Mouse (Mus musculus) right cerebral cortex, postnatal 4 days (tissue): ENCODE measurements around the gene Sorcs2.
A peak's percentile ranks its signal among the peaks of the same experiment; 100 is the strongest.
"Not testable (repeated sequence)": the region's sequence is repeated elsewhere in the genome, so short reads cannot be mapped to it uniquely, and the experiment has no call there.

ENCODE experiments used
- DNase-seq: peaks from one replicate; pipeline ENCODE4 v3.0.0-alpha.2; 2022

Sorcs2 gene

GRCm38 (mm10) chr5:36293109-36293900 is 104.6 kb downstream of the Sorcs2 start:
- DNase-seq: no peak

- DNase-seq: no peak
Observed at GRCm38 (mm10) chr5:36292321-36292720, 105.6 kb downstream of the Sorcs2 start.

GRCm38 (mm10) chr5:36291191-36291590 is 106.7 kb downstream of the Sorcs2 start:
- DNase-seq: no peak

GRCm38 (mm10) chr5:36285405-36285804 is 112.5 kb downstream of the Sorcs2 start:
- no peak for DNase-seq

- DNase-seq: no peak
Observed at GRCm38 (mm10) chr5:36279896-36280295, 118.0 kb downstream of the Sorcs2 start.

- DNase-seq: no peak
Observed at GRCm38 (mm10) chr5:36274684-36275394, 123.1 kb downstream of the Sorcs2 start.

GRCm38 (mm10) chr5:36267194-36267769 is 130.7 kb downstream of the Sorcs2 start:
- DNase-seq: no peak

- peak; percentile 40 for DNase-seq
Observed at GRCm38 (mm10) chr5:36260862-36261261, 137.1 kb downstream of the Sorcs2 start.

GRCm38 (mm10) chr5:36259691-36260124 is 138.2 kb downstream of the Sorcs2 start:
- no peak for DNase-seq

- DNase-seq: peak; percentile 34
Observed at GRCm38 (mm10) chr5:36258387-36259181, 139.4 kb downstream of the Sorcs2 start.

- DNase-seq: no peak
Observed at GRCm38 (mm10) chr5:36257008-36257407, 140.9 kb downstream of the Sorcs2 start.

GRCm38 (mm10) chr5:36254642-36255516 is 143.1 kb downstream of the Sorcs2 start:
- DNase-seq: no peak

- DNase-seq: no peak
Observed at GRCm38 (mm10) chr5:36252746-36253504, 145.0 kb downstream of the Sorcs2 start.

GRCm38 (mm10) chr5:36248022-36248421 is 149.9 kb downstream of the Sorcs2 start:
- DNase-seq: no peak

- not testable (repeated sequence) for DNase-seq
Observed at GRCm38 (mm10) chr5:36237526-36237925, 160.4 kb downstream of the Sorcs2 start.

- DNase-seq: no peak
Observed at GRCm38 (mm10) chr5:36230301-36230780, 167.6 kb downstream of the Sorcs2 start.

- DNase-seq: no peak
Observed at GRCm38 (mm10) chr5:36228405-36229370, 169.3 kb downstream of the Sorcs2 start.

- no peak for DNase-seq
Observed at GRCm38 (mm10) chr5:36226296-36226695, 171.6 kb downstream of the Sorcs2 start.

- no peak for DNase-seq
Observed at GRCm38 (mm10) chr5:36225855-36226254, 172.1 kb downstream of the Sorcs2 start.

- peak; percentile 74 for DNase-seq
Observed at GRCm38 (mm10) chr5:36223787-36224186, 174.2 kb downstream of the Sorcs2 start.
